Mouse (Mus musculus) liver, postnatal 0 days (tissue): ENCODE data around the gene Foxr1. TPM values are rescaled to one million over a fixed set of nuclear protein-coding genes. Genes with fewer than 3 reads are reported as not detected.

Source experiments
- ATAC-seq: fragments of 200-750 bp; cut with Nextera tagmentation; 2 replicates; pipeline ENCODE4 v1.8.0; 2017; ENCODE audit warnings: mild to moderate bottlenecking, moderate library complexity
- DNase-seq: peaks from one replicate; pipeline ENCODE4 v3.0.0-alpha.2; 2016
- H3K27ac ChIP-seq: fragments of 300-500 bp; sonication (generic); 2 replicates; pipeline ENCODE4 v1.5.1; 2014; ENCODE audit warnings: antibody characterized with exemption, moderate library complexity, mild to moderate bottlenecking, low read depth
- H3K27me3 ChIP-seq: fragments of 300-500 bp; sonication (generic); 2 replicates; pipeline ENCODE4 v1.6.1; 2014; ENCODE audit warnings: low read length, control low read depth, mixed read lengths; ENCODE audit not compliant: insufficient read depth
- H3K36me3 ChIP-seq: fragments of 300-500 bp; sonication (generic); replicated peaks from 2 replicates; pipeline ENCODE4 v1.6.1; 2014; ENCODE audit warnings: mild to moderate bottlenecking, control low read depth, low read length, moderate library complexity, mixed read lengths; ENCODE audit not compliant: insufficient read depth
- H3K4me1 ChIP-seq: fragments of 300-500 bp; sonication (generic); 2 replicates; pipeline ENCODE4 v1.6.1; 2014; ENCODE audit warnings: antibody characterized with exemption, mild to moderate bottlenecking, control low read depth; ENCODE audit not compliant: insufficient read depth
- H3K4me2 ChIP-seq: fragments of 300-500 bp; sonication (generic); 2 replicates; pipeline ENCODE4 v1.6.1; 2014; ENCODE audit warnings: low read depth, mild to moderate bottlenecking, low read length, moderate library complexity, mixed read lengths
- H3K4me3 ChIP-seq: fragments of 300-500 bp; sonication (generic); 2 replicates; pipeline ENCODE4 v1.5.1; 2014; ENCODE audit warnings: low read depth, low read length
- H3K9ac ChIP-seq: fragments of 300-500 bp; sonication (generic); replicated peaks from 2 replicates; pipeline ENCODE4 v1.6.1; 2014; ENCODE audit warnings: mild to moderate bottlenecking, moderate library complexity
- H3K9me3 ChIP-seq: fragments of 300-500 bp; sonication (generic); 2 replicates; pipeline ENCODE4 v1.6.1; 2016; ENCODE audit warnings: mild to moderate bottlenecking, control low read depth, low read length, mixed read lengths
- CTCF ChIP-seq: sonication (generic); IDR thresholded peaks from 2 replicates; pipeline ENCODE4 v1.5.1; 2016; ENCODE audit warnings: antibody characterized with exemption, low read depth
- EP300 ChIP-seq: IDR thresholded peaks from 2 replicates; pipeline ENCODE4 v1.6.1; 2016; ENCODE audit warnings: antibody characterized with exemption, low read depth, mild to moderate bottlenecking
- WGBS: fragments of 180-500 bp; shearing (Covaris S2); extraction: QIAGEN DNeasy Blood & Tissue Kit; methylation state at CpG from one replicate; pipeline ENCODE4 v1.1.7; 2014; ENCODE audit not compliant: insufficient replicate concordance; 5-methylcytosine and 5-hydroxymethylcytosine counted together
- polyA plus RNA-seq: library from polyadenylated mRNA; unstranded; fragments of >200 nt; fragmentation: Nextera tagmentation; extraction: Ambion mirVana; gene quantifications from 2 replicates; pipeline ENCODE4 v1.2.1, GENCODE M21; 2015

Gene Foxr1
- polyA plus RNA-seq, 1 experiment from 2014 or later: not detected

- Histone ChIP-seq H3K4me1 (peaks cover 35% of the 10 kb centered on the region), H3K9ac (peak overlapping the region; percentile 53; the same call in 1 of the 2 replicates), H3K4me2 (peak overlapping the region; percentile 87), H3K36me3 (no peaks in the 10 kb centered on the region), H3K9me3 (no peaks in the 10 kb centered on the region), H3K27ac (peak overlapping the region; percentile 72; the same call in 1 of the 2 replicates), H3K27me3 (peaks cover 12% of the 10 kb centered on the region; the same call in 1 of the 2 replicates), H3K4me3 (peak overlapping the region; percentile 57)
- ATAC-seq (no peak), DNase-seq (peak; percentile 51)
- WGBS: 0% methylated on average over 20 of the region's 27 CpGs
- no peak for TF ChIP-seq EP300
- TF ChIP-seq CTCF: no peak
Measured at GRCm38 (mm10) chr9:44478229-44478921, 37.4 kb upstream of the Foxr1 start.

- no peak overlapping the region for H3K27ac ChIP-seq
- H3K4me3 ChIP-seq: peak overlapping the region; percentile 57
- no peak for TF ChIP-seq EP300
- TF ChIP-seq CTCF: peak; percentile 89
- DNase-seq (no peak), ATAC-seq (no peak)
- 0 out of 2 replicates have a peak overlapping the region, but pooled peaks have one; percentile 36 for H3K9ac ChIP-seq
- H3K4me2 ChIP-seq: peak overlapping the region; percentile 87
- H3K9me3 ChIP-seq: no peaks in the 10 kb centered on the region
- H3K4me1 ChIP-seq: peaks cover 33% of the 10 kb centered on the region
- H3K27me3 ChIP-seq: peaks cover 12% of the 10 kb centered on the region; the same call in 1 of the 2 replicates
- 7% methylated on average over 24 of the region's 24 CpGs for WGBS
- no peaks in the 10 kb centered on the region for H3K36me3 ChIP-seq
Measured at GRCm38 (mm10) chr9:44477339-44478228, 36.6 kb upstream of the Foxr1 start.

GRCm38 (mm10) chr9:44475936-44476335 lies 35.0 kb upstream of the Foxr1 start:
- no peak overlapping the region for H3K9ac ChIP-seq
- no peaks in the 10 kb centered on the region for H3K9me3 ChIP-seq
- peaks cover 28% of the 10 kb centered on the region for H3K4me1 ChIP-seq
- no peak for DNase-seq
- no peaks in the 10 kb centered on the region for H3K36me3 ChIP-seq
- H3K4me3 ChIP-seq: no peak overlapping the region
- H3K27ac ChIP-seq: no peak overlapping the region
- no peak overlapping the region for H3K4me2 ChIP-seq
- H3K27me3 ChIP-seq: peaks cover 9% of the 10 kb centered on the region; the same call in 1 of the 2 replicates
- WGBS: 84% methylated on average over 3 of the region's 3 CpGs
- ATAC-seq: no peak
- no peak for TF ChIP-seq EP300
- TF ChIP-seq CTCF: peak; percentile 30

- 45% methylated on average over 1 of the region's 1 CpGs for WGBS
- Histone ChIP-seq H3K9me3 (no peaks in the 10 kb centered on the region), H3K4me1 (peaks cover 20% of the 10 kb centered on the region), H3K27ac (no peak overlapping the region), H3K9ac (no peak overlapping the region), H3K36me3 (no peaks in the 10 kb centered on the region), H3K4me3 (no peak overlapping the region), H3K27me3 (peaks cover 7% of the 10 kb centered on the region; the same call in 1 of the 2 replicates), H3K4me2 (no peak overlapping the region)
- DNase-seq (no peak), ATAC-seq (no peak)
- TF ChIP-seq EP300 (no peak), CTCF (no peak)
Measured at GRCm38 (mm10) chr9:44474327-44474726, 33.4 kb upstream of the Foxr1 start.

GRCm38 (mm10) chr9:44473184-44473583 lies 32.2 kb upstream of the Foxr1 start:
- no peaks in the 10 kb centered on the region for H3K9me3 ChIP-seq
- 0 out of 2 replicates have a peak, but pooled peaks cover 3% of the 10 kb centered on the region for H3K27me3 ChIP-seq
- H3K4me2 ChIP-seq: no peak overlapping the region
- WGBS: 59% methylated on average over 3 of the region's 3 CpGs
- no peak for DNase-seq
- no peak overlapping the region for H3K27ac ChIP-seq
- ATAC-seq: no peak
- H3K4me1 ChIP-seq: peaks cover 10% of the 10 kb centered on the region
- no peak overlapping the region for H3K4me3 ChIP-seq
- TF ChIP-seq CTCF: peak; percentile 59
- no peak for TF ChIP-seq EP300
- H3K36me3 ChIP-seq: no peaks in the 10 kb centered on the region
- no peak overlapping the region for H3K9ac ChIP-seq

GRCm38 (mm10) chr9:44468800-44469199 lies 27.9 kb upstream of the Foxr1 start:
- TF ChIP-seq CTCF (no peak), EP300 (no peak)
- no peak overlapping the region for H3K9ac ChIP-seq
- WGBS: 45% methylated on average over 2 of the region's 2 CpGs

More at GRCm38 (mm10) chr9:44468800-44469199, 27.9 kb upstream of the Foxr1 start:
- Histone ChIP-seq H3K4me1 (no peaks in the 10 kb centered on the region), H3K9me3 (no peaks in the 10 kb centered on the region), H3K27ac (no peak overlapping the region), H3K4me2 (no peak overlapping the region), H3K27me3 (0 out of 2 replicates have a peak, but pooled peaks cover 3% of the 10 kb centered on the region), H3K36me3 (no peaks in the 10 kb centered on the region), H3K4me3 (no peak overlapping the region)
- DNase-seq (no peak), ATAC-seq (no peak)
